Mouse (Mus musculus) urinary bladder, postnatal 14 days (tissue): Measurements from ENCODE around the gene Ins2.

Experiments
- DNase-seq: peaks from one replicate; pipeline ENCODE4 v3.0.0; 2021; ENCODE audit warnings: low spot score

Ins2 gene

DNA sequence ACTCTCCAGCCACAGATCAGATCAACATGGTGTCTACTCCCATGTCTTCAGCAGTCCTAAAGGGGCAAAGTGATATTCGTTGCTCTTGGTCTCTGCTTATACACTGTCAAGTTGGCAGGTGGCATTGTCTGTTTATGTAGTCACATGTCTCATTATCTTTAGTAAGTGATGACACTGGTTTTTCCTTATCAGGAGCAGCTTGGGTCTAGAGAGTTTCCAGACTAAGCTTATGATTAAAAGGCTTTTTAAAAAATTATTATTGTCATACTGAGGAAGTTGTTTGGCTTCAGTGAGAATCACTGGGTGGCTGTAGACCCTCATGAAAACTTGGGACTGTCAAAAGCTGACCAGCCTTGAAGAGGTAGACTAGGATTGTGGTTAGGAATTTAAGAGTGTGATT, at the start of gene Ins2:
Ins2 (minus strand) TSS at position 101 of the 400 bp plus-strand sequence.
- DNase-seq = no peak

DNA sequence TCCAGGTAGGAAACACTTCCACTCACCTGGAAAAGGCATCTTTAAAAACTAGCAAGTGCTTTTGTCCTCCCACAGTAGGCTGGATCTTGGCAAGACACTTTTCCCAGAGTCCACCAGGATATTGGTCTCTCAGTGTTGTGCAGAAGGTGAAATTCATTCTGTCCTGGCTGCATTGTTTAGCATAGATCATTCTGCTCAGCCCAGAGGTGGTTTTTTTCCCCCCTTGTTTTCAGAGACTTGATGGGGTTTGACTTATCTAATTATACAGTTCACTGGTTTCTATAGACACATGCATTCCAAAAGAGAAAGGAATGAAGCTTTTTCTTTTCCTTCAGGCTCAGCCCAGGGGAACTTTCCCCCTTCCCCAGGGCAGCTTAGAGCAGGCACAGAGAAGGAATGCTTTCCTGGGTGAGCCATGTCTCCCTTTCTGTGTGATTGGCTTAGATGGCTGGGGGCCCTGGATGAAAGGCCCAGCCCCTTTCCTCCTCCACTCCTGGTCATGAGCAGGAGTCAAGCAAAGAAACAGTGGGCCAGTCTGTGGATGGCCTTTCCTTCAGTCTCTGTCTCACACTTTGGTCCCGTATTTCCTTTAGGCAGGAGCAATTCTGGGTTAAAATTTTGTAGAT, 49.6 kb upstream of the Ins2 start:
- no peak for DNase-seq

DNA sequence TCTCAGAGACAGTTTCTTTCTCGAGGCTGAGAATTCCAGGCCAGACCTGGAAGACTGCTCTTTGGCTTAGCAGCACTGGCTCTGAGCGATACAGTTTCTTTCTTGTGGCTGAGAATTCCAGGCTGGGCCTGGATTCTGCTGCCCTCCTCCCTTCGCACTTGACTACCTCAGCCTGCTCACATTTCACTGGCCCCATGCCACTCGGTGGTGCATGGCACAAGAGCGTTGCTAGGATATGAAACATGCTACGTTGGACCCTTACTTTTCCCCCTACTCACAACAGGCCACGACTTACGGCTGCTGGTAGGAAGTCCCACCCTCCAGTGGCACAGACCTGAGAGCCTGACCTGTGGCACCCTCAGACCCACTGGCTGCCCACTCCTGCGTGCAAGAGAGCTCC, 46.5 kb upstream of the Ins2 start:
- DNase-seq = no peak

GRCm38 (mm10) chr7:142737772-142738171, 5.4 kb downstream of the Ins2 start:
- DNase-seq = peak; percentile 8

GRCm38 (mm10) chr7:142736943-142737490, 6.2 kb downstream of the Ins2 start:
- peak; percentile 16 for DNase-seq

- no peak for DNase-seq
Measured at GRCm38 (mm10) chr7:142725973-142726372, 17.2 kb downstream of the Ins2 start.

DNA sequence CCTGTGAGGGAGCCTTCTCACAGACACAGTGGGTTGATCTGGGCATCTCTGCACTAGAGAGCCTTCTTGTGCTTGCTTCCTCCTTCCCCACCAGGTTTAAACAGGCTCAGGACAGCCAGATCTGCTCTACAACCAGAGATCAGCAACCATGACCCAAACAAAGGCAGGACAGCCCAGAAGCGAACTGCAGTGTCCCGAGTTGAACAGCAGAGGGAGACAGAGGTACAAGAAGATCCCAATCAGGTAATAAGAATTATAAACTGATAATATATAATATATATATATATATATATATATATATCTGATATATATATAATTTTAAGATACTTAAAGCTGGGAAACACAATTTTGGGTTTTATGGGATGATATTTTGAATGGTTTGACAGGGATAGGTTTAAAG, 22.5 kb downstream of the Ins2 start:
- DNase-seq = peak; percentile 11

- DNase-seq = peak; percentile 33
Measured at GRCm38 (mm10) chr7:142714783-142715498, 28.2 kb downstream of the Ins2 start.

DNA sequence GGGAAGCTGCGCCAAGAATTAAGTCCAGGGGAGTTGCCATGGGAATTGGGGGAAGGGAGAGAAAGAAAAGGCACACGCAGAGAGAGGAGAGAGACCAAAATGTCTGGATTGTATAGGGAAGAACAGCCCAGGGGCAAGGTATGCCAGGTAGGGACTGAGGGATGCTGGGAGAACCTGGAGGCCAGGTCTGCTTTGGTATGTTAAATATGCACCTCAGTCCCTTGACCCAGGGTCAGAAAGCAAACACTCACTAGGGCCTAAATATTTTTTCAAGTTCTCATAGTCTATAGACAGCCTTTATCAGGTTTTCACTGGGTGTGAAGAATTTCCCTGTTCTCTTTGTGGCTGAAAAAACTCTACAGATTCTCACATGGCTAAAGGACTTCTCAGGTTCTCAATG, 36.3 kb downstream of the Ins2 start:
- no peak for DNase-seq

- DNase-seq = peak; percentile 10
Measured at GRCm38 (mm10) chr7:142699334-142699860, 43.8 kb downstream of the Ins2 start.

DNA sequence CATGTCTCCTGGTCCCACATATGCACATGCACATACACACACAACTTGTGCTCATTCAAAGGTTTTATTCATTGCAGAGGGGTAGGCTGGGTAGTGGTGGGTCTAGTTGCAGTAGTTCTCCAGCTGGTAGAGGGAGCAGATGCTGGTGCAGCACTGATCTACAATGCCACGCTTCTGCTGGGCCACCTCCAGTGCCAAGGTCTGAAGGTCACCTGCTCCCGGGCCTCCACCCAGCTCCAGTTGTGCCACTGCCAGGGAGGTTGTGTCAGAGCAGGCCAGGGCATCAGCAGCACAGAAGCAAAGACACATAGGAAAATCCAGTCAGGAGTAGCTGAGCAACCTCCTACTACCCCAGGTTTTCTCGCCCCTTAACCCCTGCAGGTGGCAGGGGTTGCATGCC, 64.6 kb downstream of the Ins2 start:
- no peak for DNase-seq

DNA sequence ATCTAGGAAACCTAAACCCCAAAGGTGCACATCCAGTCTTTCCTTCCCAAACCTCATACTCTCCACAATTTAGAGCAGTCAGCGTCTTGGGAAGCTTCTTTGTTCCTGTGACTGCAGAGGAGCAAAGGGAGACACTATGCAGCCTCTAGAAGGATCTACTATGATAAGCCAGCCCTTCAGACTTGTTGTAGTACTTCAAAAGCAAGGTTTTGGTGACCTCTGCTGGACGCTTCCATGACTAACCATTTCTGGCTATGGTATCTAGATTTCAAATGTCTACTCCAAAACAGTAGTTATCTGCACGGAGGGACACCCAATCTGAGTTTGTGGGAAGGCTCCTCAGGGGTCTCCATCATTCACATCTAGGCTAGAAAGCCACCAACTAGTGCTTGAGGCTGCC, 67.5 kb downstream of the Ins2 start:
- peak; percentile 66 for DNase-seq

DNA sequence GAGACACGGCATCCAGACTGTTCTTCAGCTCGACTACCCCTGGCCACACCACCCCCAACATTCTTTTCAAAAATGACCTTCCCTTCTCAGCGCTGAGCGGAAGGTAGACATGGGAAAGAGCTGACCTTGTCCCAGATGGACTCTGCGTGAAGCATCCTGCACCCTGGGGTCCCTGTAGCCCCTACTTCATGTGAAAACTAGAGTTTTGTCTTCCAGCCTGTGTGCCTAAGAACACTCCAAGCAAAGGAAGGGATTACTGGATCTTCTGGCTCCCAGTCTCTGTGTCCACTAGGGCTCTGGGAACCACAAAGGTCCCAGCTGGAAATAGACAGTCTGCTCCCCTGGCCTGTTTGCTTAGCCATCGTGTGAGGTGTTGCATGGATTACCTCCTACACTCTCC, 68.0 kb downstream of the Ins2 start:
- no peak for DNase-seq

DNA sequence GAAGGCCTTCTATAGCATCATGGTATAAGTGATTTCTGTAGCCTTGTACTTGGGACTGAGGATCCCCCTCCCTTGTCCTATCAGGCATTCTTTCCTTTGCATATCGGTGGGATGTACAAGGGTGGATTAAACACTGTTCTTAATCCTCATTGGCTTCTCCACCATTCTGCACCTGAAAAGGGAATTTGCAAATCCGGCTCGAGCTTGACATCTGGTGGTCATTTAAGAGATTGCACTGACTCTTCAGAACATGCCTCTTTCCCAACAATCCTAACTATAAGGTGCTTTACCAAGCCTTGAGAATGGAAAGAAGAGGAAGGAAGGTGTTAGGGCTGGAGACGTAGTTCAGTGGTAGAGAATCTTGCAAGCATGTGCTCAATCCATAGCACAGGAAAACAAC, 71.1 kb downstream of the Ins2 start:
- peak; percentile 47 for DNase-seq

GRCm38 (mm10) chr7:142671067-142671466, 72.1 kb downstream of the Ins2 start:
- DNase-seq = no peak

DNA sequence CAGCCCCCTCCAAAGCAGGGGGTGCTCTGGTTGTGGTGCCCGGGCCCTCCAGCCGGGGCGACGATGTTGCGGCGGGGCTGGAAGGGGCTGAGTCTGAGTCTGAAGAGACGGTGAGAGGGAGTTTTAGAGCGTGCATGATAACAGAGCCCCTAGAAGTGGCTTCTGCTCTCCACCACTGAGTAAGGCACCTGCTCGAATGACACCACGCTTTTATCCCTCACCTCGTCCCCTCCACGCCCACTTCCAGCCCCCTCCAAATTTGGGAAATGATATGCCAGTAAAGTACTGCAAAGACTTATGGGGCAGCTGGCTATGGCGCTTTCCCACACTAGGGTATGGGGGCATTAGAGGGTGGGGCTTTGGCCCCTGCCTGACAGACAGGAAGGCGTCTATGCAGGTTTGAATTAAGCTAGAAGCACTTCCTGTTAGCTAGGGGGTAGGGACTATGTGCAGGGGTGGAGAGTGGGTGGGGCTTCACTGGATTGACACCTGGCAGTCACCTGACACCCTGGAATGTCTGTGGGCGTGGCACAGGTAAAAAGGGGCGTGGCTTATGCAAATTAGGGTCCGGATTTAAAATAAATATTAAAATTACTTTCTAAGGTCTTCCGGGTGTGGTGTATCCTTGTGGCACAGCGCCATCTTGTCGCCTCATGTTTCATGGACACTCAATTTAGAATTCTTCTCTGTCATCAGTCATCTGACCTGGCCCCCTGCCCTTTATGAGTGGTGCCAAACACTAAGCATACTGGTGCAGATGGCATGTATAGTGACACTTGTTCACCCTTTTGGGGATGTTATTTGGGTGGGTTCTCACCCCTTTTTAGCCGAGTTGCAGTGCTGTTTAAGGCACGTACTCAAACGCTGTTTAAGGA, 73.2 kb downstream of the Ins2 start, which contains the start of gene Gm49394:
Gm49394 (minus strand) TSS at position 192 of the 875 bp plus-strand sequence.
- no peak for DNase-seq

GRCm38 (mm10) chr7:142668328-142668727, 74.9 kb downstream of the Ins2 start:
- no peak for DNase-seq

DNA sequence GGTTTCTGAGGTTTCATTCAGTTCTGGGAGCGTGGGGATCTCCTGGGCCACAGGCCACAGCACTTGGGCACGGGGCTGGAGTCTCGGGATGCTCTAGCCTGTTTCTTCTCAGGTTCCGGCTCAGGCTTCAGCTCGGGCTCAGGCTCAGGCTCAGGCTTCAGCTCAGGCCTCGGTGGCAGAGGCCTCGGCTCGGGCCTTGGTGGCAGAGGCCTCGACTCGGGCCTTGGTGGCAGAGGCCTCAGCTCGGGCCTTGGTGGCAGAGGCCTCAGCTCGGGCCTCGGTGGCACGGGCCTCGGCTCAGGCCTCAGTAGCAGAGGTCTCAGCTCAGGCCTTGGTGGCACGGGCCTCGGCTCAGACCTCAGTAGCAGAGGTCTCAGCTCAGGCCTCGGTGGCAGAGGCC, 75.7 kb downstream of the Ins2 start:
- no peak for DNase-seq

DNA sequence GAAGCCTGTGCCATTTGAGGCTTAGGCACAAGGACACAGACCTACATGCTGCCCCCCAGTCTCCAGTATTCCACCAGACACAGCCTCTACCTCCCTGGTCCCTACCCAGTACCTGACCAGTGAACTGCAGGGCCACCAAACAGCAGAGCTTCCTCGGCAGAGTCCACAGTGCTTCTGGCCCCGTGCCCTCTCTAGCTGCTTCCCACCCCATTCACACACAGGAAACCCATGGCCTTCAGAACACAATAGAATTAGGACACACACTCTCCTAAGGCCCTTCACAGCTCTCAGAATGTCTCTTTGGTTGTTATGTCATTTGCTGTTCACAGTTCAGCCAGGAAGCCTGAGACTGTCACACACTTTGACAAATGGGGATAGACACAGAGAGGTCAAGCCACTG, 76.5 kb downstream of the Ins2 start, which contains the start of gene Igf2:
Igf2 (minus strand) TSS at position 158 of the 400 bp plus-strand sequence.
- DNase-seq = no peak

GRCm38 (mm10) chr7:142666109-142666508, 77.1 kb downstream of the Ins2 start:
- no peak for DNase-seq

DNA sequence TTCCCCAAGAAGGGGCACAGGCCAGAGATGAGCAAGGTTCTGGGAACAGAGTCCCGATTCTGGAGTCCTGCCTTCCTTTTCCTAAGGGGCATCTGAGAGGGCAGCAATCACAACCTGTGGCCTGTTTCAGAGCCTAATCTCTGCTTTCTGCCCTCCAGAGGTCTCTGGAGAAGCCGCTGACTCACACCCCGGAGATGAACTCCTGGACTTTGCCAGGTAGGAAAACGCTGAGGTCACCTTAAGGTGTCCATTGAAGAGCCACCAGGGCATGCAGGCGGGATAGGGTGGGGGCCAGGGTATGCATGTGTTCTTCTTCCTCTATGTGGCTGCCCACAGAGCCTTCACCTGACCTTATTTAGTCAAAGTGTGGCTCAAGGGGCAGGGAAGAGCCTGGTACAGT, 77.8 kb downstream of the Ins2 start:
- DNase-seq = no peak

DNA sequence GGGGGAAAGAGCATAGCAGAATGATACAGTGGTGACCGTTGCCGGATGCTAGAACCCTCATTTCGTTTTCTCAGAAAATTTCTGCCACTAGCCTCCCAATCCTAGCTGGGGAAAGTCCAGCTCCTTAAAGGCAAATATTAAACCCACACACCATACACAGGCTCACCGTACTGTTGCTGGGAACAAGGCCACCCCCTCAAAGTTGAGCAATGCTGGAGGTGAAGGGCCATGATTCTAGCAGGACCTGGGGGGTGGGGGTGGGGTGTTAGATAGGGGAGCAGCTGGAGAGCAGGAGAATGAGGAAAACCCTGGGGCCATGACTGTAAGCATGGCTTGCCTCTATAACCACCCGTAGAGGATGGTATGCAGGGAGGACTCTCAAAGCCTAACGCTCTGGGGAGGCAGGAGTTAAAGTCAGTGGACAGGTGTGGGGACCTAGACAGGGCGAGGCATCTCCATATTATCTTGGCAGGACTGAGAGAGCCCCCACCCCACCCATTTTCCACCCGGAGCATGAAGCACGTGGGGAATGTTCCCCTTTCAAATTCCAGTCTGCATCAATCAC, 78.6 kb downstream of the Ins2 start:
- no peak for DNase-seq
